Mouse (Mus musculus) liver, embryonic 14.5 days (tissue): Measurements from ENCODE around the gene Eif1b.

Experiments
- CTCF ChIP-seq: IDR thresholded peaks from 2 replicates; pipeline ENCODE4 v1.5.1; 2016; ENCODE audit warnings: antibody characterized with exemption, low read depth, control low read depth
- EP300 ChIP-seq: IDR thresholded peaks from 2 replicates; pipeline ENCODE4 v1.6.1; 2016; ENCODE audit warnings: antibody characterized with exemption, low read depth

DNA sequence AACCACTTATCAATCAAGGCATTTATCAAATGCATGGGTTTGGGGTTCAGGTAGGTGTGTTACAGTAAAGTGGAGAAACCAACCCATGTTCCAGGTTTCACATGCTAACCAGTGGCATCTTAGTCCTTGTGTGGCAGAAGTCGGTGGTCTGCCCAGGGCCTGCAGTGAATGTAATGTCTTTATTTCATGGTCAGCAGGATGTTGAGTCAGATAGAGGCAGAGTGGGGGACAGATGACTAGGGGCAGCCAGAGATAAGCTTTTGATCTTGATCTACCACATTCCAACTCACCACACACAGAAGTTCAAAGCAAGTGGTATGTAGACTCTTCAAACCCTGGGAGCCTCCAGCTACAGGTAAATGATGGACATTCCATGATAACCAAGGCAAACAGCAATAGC, 29.1 kb downstream of the Eif1b start:
- TF ChIP-seq CTCF, result no peak
- TF ChIP-seq EP300, result no peak
